Mouse (Mus musculus) forebrain, embryonic 16.5 days (tissue): Measurements from ENCODE around the gene Ophn1. TPM values are rescaled to one million over a fixed set of nuclear protein-coding genes. Genes with fewer than 3 reads are reported as not detected.

ENCODE experiments used
- ATAC-seq: fragments of 200-750 bp; cut with Nextera tagmentation; 2 replicates; pipeline ENCODE4 v1.8.0; 2017; ENCODE audit warnings: mild to moderate bottlenecking, moderate library complexity
- H3K27ac ChIP-seq: fragments of 300-500 bp; sonication (generic); 2 replicates; pipeline ENCODE4 v1.5.1; 2014; ENCODE audit warnings: low read length, control low read depth
- H3K27me3 ChIP-seq: fragments of 300-500 bp; sonication (generic); replicated peaks from 2 replicates; pipeline ENCODE4 v1.6.1; 2014; ENCODE audit warnings: low read length; ENCODE audit not compliant: control insufficient read depth, insufficient read depth
- H3K36me3 ChIP-seq: fragments of 300-500 bp; sonication (generic); 2 replicates; pipeline ENCODE4 v1.6.1; 2014; ENCODE audit not compliant: control insufficient read depth, insufficient read depth
- H3K4me1 ChIP-seq: fragments of 300-500 bp; sonication (generic); replicated peaks from 2 replicates; pipeline ENCODE4 v1.6.1; 2014; ENCODE audit warnings: low read length; ENCODE audit not compliant: control insufficient read depth, insufficient read depth
- H3K4me2 ChIP-seq: fragments of 300-500 bp; sonication (generic); 2 replicates; pipeline ENCODE4 v1.6.1; 2014; ENCODE audit warnings: mild to moderate bottlenecking, low read length, control low read depth
- H3K4me3 ChIP-seq: fragments of 300-500 bp; sonication (generic); replicated peaks from 2 replicates; pipeline ENCODE4 v1.5.1; 2014; ENCODE audit warnings: mild to moderate bottlenecking, low read length, control low read depth
- H3K9ac ChIP-seq: fragments of 300-500 bp; sonication (generic); replicated peaks from 2 replicates; pipeline ENCODE4 v1.6.1; 2014; ENCODE audit warnings: low read depth, low read length, control low read depth
- H3K9me3 ChIP-seq: fragments of 300-500 bp; sonication (generic); 2 replicates; pipeline ENCODE4 v1.6.1; 2016; ENCODE audit warnings: low read length; ENCODE audit not compliant: control insufficient read depth
- WGBS: fragments of 180-500 bp; shearing (Covaris S2); extraction: QIAGEN DNeasy Blood & Tissue Kit; methylation state at CpG from one replicate; pipeline ENCODE4 v1.1.7; 2014; 5-methylcytosine and 5-hydroxymethylcytosine counted together
- microRNA-seq: library from miRNA; unstranded; fragments of <30 nt; microRNA quantifications from one replicate; pipeline ENCODE4, GENCODE M21; 2017
- polyA plus RNA-seq: library from polyadenylated mRNA; unstranded; fragments of >200 nt; fragmentation: Nextera tagmentation; extraction: Ambion mirVana; gene quantifications from 2 replicates; pipeline ENCODE4 v1.2.1, GENCODE M21; 2015

Ophn1 gene
- polyA plus RNA-seq, 1 experiment from 2014 or later: 43.5 TPM

DNA sequence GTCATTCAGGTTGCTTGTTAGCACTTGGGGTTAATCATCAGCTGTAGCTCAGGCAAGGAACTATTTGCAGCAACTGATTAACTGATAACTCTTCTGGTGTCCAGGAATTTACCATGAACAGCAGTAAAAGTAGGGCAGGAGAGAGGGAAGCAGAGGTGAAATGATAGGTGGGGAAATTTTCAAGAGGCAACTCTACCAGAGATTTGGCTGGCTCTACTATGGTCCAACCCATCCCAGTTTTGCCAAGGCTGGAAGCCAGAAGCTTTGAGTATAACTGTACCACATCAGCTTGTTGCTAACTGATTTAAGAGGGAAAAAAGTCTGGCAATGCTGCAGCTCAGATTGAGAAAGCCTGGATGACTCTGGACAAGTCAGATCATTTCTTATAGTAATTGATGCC lies 316.6 kb downstream of the Ophn1 start:
- Histone ChIP-seq H3K4me1 (no peaks in the 10 kb centered on the region), H3K27me3 (no peaks in the 10 kb centered on the region), H3K9me3 (no peaks in the 10 kb centered on the region), H3K4me2 (no peak overlapping the region), H3K27ac (no peak overlapping the region), H3K36me3 (no peaks in the 10 kb centered on the region), H3K4me3 (no peak overlapping the region), H3K9ac (no peak overlapping the region)
- ATAC-seq: no peak

DNA sequence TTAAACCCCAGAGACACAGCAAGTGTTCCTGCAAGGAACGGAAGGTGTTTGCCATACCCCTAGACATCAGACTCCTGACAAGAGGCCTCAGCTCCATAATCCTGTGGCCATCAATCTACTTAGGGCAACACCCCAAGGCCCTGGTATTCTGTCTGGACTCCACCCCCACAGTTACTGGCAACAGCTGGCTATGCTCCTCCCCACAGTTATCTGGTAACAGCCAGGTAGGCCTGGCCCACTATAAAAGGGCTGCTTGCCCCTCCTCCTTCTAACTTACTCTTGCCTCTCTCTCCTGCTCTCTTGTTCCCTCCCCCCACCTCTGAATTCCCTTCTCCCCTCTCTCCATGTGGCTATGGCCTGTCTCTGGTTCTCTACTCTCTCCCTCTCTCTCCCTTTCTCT lies 344.4 kb downstream of the Ophn1 start:
- WGBS: 100% methylated on average over 1 of the region's 1 CpGs
- Histone ChIP-seq H3K4me3 (no peak overlapping the region), H3K9ac (no peak overlapping the region), H3K27me3 (no peaks in the 10 kb centered on the region), H3K27ac (no peak overlapping the region), H3K9me3 (no peaks in the 10 kb centered on the region), H3K4me2 (no peak overlapping the region), H3K4me1 (no peaks in the 10 kb centered on the region), H3K36me3 (no peaks in the 10 kb centered on the region)
- ATAC-seq: no peak

DNA sequence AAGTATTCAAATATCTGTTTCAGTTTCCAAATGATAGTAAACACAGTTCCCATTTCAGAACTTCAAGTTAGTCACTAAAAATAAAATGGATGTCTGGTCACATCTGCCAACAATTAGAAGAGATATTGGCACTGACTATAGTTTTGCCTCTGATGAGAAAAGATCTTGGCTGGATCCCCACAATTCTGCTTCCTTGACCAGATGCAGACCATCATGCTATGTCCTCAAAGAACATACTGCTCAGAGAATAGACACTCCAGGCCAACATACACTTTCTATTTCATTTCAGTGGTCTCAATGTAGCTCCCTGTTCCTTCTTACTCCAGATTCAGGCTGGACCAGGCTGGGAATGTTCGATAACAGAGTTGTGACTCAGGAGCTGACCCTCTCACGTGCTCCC lies 375.5 kb downstream of the Ophn1 start:
- Histone ChIP-seq H3K9me3 (no peaks in the 10 kb centered on the region), H3K4me1 (no peaks in the 10 kb centered on the region), H3K4me2 (no peak overlapping the region), H3K27ac (no peak overlapping the region), H3K36me3 (no peaks in the 10 kb centered on the region), H3K27me3 (no peaks in the 10 kb centered on the region), H3K4me3 (no peak overlapping the region), H3K9ac (no peak overlapping the region)
- 78% methylated on average over 2 of the region's 2 CpGs for WGBS
- ATAC-seq: no peak

DNA sequence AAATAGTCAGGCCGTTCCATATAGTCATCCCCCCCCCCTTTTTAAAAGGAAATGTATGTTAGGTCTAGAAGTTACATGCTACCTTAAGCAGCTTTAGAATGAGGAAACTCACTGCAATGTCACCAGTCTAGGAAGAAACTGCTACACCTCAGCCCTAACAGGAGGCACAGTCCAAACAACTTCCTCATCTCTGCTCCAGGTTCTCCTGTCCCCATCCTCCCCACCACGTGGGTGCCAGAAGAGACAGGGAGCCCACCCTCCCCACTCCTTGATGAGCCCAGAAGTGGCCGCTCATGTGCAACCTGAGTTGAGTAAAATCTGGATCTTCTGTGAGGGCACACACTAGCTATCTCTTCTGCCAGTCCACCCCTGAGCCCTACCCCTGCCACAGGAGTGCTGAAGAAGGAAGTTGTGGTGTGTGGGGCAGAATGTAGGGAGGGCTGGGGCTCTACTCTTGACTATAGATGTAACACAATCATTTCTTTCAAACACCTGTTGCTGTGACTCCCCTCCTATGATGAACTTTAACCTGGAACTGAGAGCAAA lies 376.4 kb downstream of the Ophn1 start:
- no peaks in the 10 kb centered on the region for H3K27me3 ChIP-seq
- 68% methylated on average over 3 of the region's 3 CpGs for WGBS
- no peaks in the 10 kb centered on the region for H3K9me3 ChIP-seq
- H3K4me2 ChIP-seq: no peak overlapping the region
- H3K4me1 ChIP-seq: no peaks in the 10 kb centered on the region
- no peak for ATAC-seq
- H3K4me3 ChIP-seq: no peak overlapping the region
- H3K27ac ChIP-seq: no peak overlapping the region
- H3K9ac ChIP-seq: no peak overlapping the region
- H3K36me3 ChIP-seq: no peaks in the 10 kb centered on the region

Small RNAs within 50 kb of the gene (microRNA-seq; reads per million reads assigned to microRNA genes)
- gene Gm27554: not detected

Other genes with a start within 250 kb of the Ophn1 start
- gene Yipf6, start 45.3 kb upstream of the Ophn1 start, polyA plus RNA-seq: 20.4 and 21.1 TPM in 2 replicates
- 3.7 and 6.1 TPM in 2 replicates for gene Stard8, start 112.2 kb upstream of the Ophn1 start, polyA plus RNA-seq
- gene Efnb1, start 245.1 kb upstream of the Ophn1 start, polyA plus RNA-seq: 50.1 and 57.6 TPM in 2 replicates